Comparison of ENCODE assay signal across 14 mouse cellular contexts in the genomic region with DNA sequence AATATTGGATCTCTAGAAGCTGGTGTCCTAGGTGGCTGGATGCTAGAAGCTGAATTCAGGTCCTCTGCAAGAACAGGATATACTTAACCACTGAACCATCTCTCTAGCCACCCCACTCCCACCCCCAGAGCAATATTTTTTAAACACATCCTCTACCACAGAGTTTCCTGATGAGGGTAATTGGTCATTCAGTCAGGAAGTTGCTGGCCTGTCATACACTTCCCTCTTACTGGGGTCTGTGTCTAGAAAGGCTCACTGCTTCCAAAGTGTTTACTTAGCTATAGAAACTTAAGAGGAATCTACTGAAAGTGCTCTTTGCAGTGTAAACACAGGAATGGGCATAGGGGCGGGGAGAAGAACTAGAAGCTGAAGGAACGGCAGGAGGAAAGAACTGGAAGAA. TPM values are rescaled to one million over a fixed set of nuclear protein-coding genes. Genes with fewer than 3 reads are reported as not detected.
DNase-seq lines count a peak whose midpoint lies in the region; ATAC-seq and TF ChIP-seq lines count a peak whose summit lies in the region.
"Had no signal": no experiment of that assay in that cellular context is flagged by ENCODE, and none has a peak within 500 bp of the region (broad histone marks: within the 10 kb centered on the region; RNA-seq: fewer than 3 reads in every experiment).

No protein-coding gene starts in this region.

- H3K9me3 ChIP-seq in liver, postnatal 0 days (ENCODE audit: low read length) = no peaks in the 10 kb centered on the region
- H3K9me3 ChIP-seq in liver, embryonic 12.5 days (replicated peaks) = no peaks in the 10 kb centered on the region
- H3K9me3 ChIP-seq in lung, postnatal 0 days (ENCODE audit: low read length) = no peaks in the 10 kb centered on the region
- H3K9me3 ChIP-seq in stomach, embryonic 14.5 days (ENCODE audit: control insufficient read depth, low read depth, low read length) = no peaks in the 10 kb centered on the region
- no peaks in the 10 kb centered on the region for H3K9me3 ChIP-seq in hindbrain, embryonic 12.5 days (replicated peaks)
- H3K9me3 ChIP-seq in midbrain, embryonic 11.5 days (ENCODE audit: control insufficient read depth, low read length) = no peaks in the 10 kb centered on the region
- H3K9me3 ChIP-seq: forebrain, embryonic 12.5 days had no signal

- H3K9ac ChIP-seq in liver, postnatal 0 days (replicated peaks) = no peak overlapping the region
- H3K9ac ChIP-seq in liver, embryonic 12.5 days = no peak overlapping the region
- H3K9ac ChIP-seq in lung, postnatal 0 days (replicated peaks; ENCODE audit: low read depth) = no peak overlapping the region
- no peak overlapping the region for H3K9ac ChIP-seq in stomach, embryonic 14.5 days (replicated peaks; ENCODE audit: low read depth, low read length)
- H3K9ac ChIP-seq in hindbrain, embryonic 12.5 days = no peak overlapping the region
- no peak overlapping the region for H3K9ac ChIP-seq in midbrain, embryonic 11.5 days (ENCODE audit: low read length)
- H3K9ac ChIP-seq: forebrain, embryonic 12.5 days had no signal

- 0 out of 2 replicates have a peak overlapping the region, but pooled peaks have one; percentile 16 for H3K27ac ChIP-seq in liver, postnatal 0 days (ENCODE audit: low read depth)
- H3K27ac ChIP-seq in liver, embryonic 12.5 days = no peak overlapping the region
- peak overlapping the region; percentile 43 for H3K27ac ChIP-seq in bone marrow macrophage, adult 2 months (ENCODE audit: insufficient read depth, low read depth, low read length)
- H3K27ac ChIP-seq in lung, postnatal 0 days (ENCODE audit: low read length) = peak overlapping the region; percentile 79
- peak overlapping the region; percentile 68; the same call in 1 of the 2 replicates for H3K27ac ChIP-seq in stomach, embryonic 14.5 days (ENCODE audit: low read length)
- H3K27ac ChIP-seq in hindbrain, embryonic 12.5 days = no peak overlapping the region
- no peak overlapping the region for H3K27ac ChIP-seq in midbrain, embryonic 11.5 days (ENCODE audit: low read depth, low read length)
- H3K27ac ChIP-seq: forebrain, embryonic 12.5 days; layer of hippocampus, adult 2 months had no signal

- H3K4me2 ChIP-seq in liver, postnatal 0 days (ENCODE audit: low read depth, low read length) = no peak overlapping the region
- H3K4me2 ChIP-seq in liver, embryonic 12.5 days = no peak overlapping the region
- peak overlapping the region; percentile 22; the same call in 1 of the 2 replicates for H3K4me2 ChIP-seq in lung, postnatal 0 days (replicated peaks; ENCODE audit: low read depth, low read length)
- H3K4me2 ChIP-seq in stomach, embryonic 14.5 days (replicated peaks; ENCODE audit: low read depth, low read length) = no peak overlapping the region
- no peak overlapping the region for H3K4me2 ChIP-seq in hindbrain, embryonic 12.5 days (replicated peaks)
- H3K4me2 ChIP-seq in midbrain, embryonic 11.5 days = no peak overlapping the region
- H3K4me2 ChIP-seq: forebrain, embryonic 12.5 days had no signal

- WGBS in liver, postnatal 0 days (ENCODE audit: insufficient replicate concordance) = 18% methylated on average over 2 of the region's 2 CpGs
- WGBS in liver, embryonic 12.5 days (ENCODE audit: insufficient replicate concordance) = 16% methylated on average over 2 of the region's 2 CpGs
- WGBS in lung, postnatal 0 days = 2% methylated on average over 2 of the region's 2 CpGs
- WGBS in stomach, embryonic 14.5 days = 7% methylated on average over 2 of the region's 2 CpGs
- 56% methylated on average over 2 of the region's 2 CpGs for WGBS in hindbrain, embryonic 12.5 days
- WGBS in midbrain, embryonic 11.5 days = 58% methylated on average over 2 of the region's 2 CpGs

- no peaks in the 10 kb centered on the region for H3K27me3 ChIP-seq in liver, postnatal 0 days (ENCODE audit: insufficient read depth, low read length)
- H3K27me3 ChIP-seq in liver, embryonic 12.5 days (replicated peaks) = no peaks in the 10 kb centered on the region
- no peaks in the 10 kb centered on the region for H3K27me3 ChIP-seq in lung, postnatal 0 days (replicated peaks; ENCODE audit: insufficient read depth, low read length)
- H3K27me3 ChIP-seq in stomach, embryonic 14.5 days (ENCODE audit: control insufficient read depth, insufficient read depth, low read length) = no peaks in the 10 kb centered on the region
- H3K27me3 ChIP-seq in hindbrain, embryonic 12.5 days = no peaks in the 10 kb centered on the region
- no peaks in the 10 kb centered on the region for H3K27me3 ChIP-seq in midbrain, embryonic 11.5 days (ENCODE audit: control insufficient read depth, insufficient read depth, low read length)
- H3K27me3 ChIP-seq: forebrain, embryonic 12.5 days had no signal

- peaks cover 35% of the 10 kb centered on the region for H3K4me1 ChIP-seq in liver, postnatal 0 days (ENCODE audit: insufficient read depth)
- peaks cover 3% of the 10 kb centered on the region; the same call in 1 of the 2 replicates for H3K4me1 ChIP-seq in liver, embryonic 12.5 days
- peaks cover 56% of the 10 kb centered on the region for H3K4me1 ChIP-seq in bone marrow macrophage, adult 2 months (ENCODE audit: control insufficient read depth, insufficient read depth, low read length)
- peaks cover 47% of the 10 kb centered on the region for H3K4me1 ChIP-seq in lung, postnatal 0 days (ENCODE audit: insufficient read depth, low read depth, low read length)
- peaks cover 36% of the 10 kb centered on the region for H3K4me1 ChIP-seq in stomach, embryonic 14.5 days (ENCODE audit: control insufficient read depth, insufficient read depth, low read length)
- no peaks in the 10 kb centered on the region for H3K4me1 ChIP-seq in hindbrain, embryonic 12.5 days
- H3K4me1 ChIP-seq in midbrain, embryonic 11.5 days (ENCODE audit: control insufficient read depth, insufficient read depth, low read length) = no peaks in the 10 kb centered on the region
- H3K4me1 ChIP-seq: forebrain, embryonic 12.5 days had no signal

- no peak for TF ChIP-seq EP300 in liver, postnatal 0 days (IDR thresholded peaks at IDR 0.05; ENCODE audit: low read depth)
- TF ChIP-seq EP300 in lung, postnatal 0 days (IDR thresholded peaks at IDR 0.05) = peak; percentile 94

- no peak for DNase-seq in liver, postnatal 0 days
- peak; percentile 86 for DNase-seq in lung, postnatal 0 days (ENCODE audit: low spot score)
- DNase-seq in ovary, postnatal 14 days (ENCODE audit: low spot score) = no peak
- no peak for DNase-seq in midbrain, embryonic 11.5 days (ENCODE audit: low spot score, missing footprints)
- DNase-seq: cerebellum, adult 18-20 months; gastrocnemius, postnatal 36 days; kidney, adult 11 months had no signal

- H3K36me3 ChIP-seq in liver, postnatal 0 days (replicated peaks; ENCODE audit: insufficient read depth, low read length) = no peaks in the 10 kb centered on the region
- no peaks in the 10 kb centered on the region for H3K36me3 ChIP-seq in liver, embryonic 12.5 days
- no peaks in the 10 kb centered on the region for H3K36me3 ChIP-seq in lung, postnatal 0 days (ENCODE audit: insufficient read depth, low read length)
- no peaks in the 10 kb centered on the region for H3K36me3 ChIP-seq in stomach, embryonic 14.5 days (ENCODE audit: control insufficient read depth, insufficient read depth, low read length)
- no peaks in the 10 kb centered on the region for H3K36me3 ChIP-seq in hindbrain, embryonic 12.5 days
- no peaks in the 10 kb centered on the region for H3K36me3 ChIP-seq in midbrain, embryonic 11.5 days (ENCODE audit: control insufficient read depth, insufficient read depth, low read length)
- H3K36me3 ChIP-seq: forebrain, embryonic 12.5 days had no signal

- ATAC-seq in liver, postnatal 0 days = no peak
- ATAC-seq in liver, embryonic 12.5 days = no peak
- ATAC-seq in lung, postnatal 0 days = peak; percentile 70
- ATAC-seq in stomach, embryonic 14.5 days (ENCODE audit: insufficient number of reproducible peaks, insufficient read depth, low FRiP score, low read depth) = peak; percentile 20; the same call in 1 of the 2 replicates
- no peak for ATAC-seq in hindbrain, embryonic 12.5 days (ENCODE audit: low FRiP score)
- no peak for ATAC-seq in midbrain, embryonic 11.5 days (ENCODE audit: low FRiP score)

- H3K4me3 ChIP-seq in liver, postnatal 0 days (ENCODE audit: low read depth, low read length) = no peak overlapping the region
- no peak overlapping the region for H3K4me3 ChIP-seq in liver, embryonic 12.5 days
- no peak overlapping the region for H3K4me3 ChIP-seq in bone marrow macrophage, adult 2 months (ENCODE audit: insufficient read depth, low read length)
- H3K4me3 ChIP-seq in lung, postnatal 0 days (ENCODE audit: low read depth, low read length) = no peak overlapping the region
- H3K4me3 ChIP-seq in stomach, embryonic 14.5 days (ENCODE audit: low read depth, low read length) = no peak overlapping the region
- H3K4me3 ChIP-seq in hindbrain, embryonic 12.5 days = no peak overlapping the region
- H3K4me3 ChIP-seq in midbrain, embryonic 11.5 days (ENCODE audit: low read depth, low read length) = no peak overlapping the region
- H3K4me3 ChIP-seq: forebrain, embryonic 12.5 days; layer of hippocampus, adult 2 months; myocyte had no signal

- TF ChIP-seq CTCF in liver, postnatal 0 days (IDR thresholded peaks at IDR 0.05; ENCODE audit: low read depth) = no peak
- TF ChIP-seq CTCF in bone marrow macrophage, adult 2 months (IDR thresholded peaks at IDR 0.05; ENCODE audit: low read depth, low read length) = no peak
- TF ChIP-seq CTCF in lung, postnatal 0 days (IDR thresholded peaks at IDR 0.05) = no peak

- TF ChIP-seq POLR2A in bone marrow macrophage, adult 2 months (IDR thresholded peaks at IDR 0.05; ENCODE audit: borderline replicate concordance, low read depth, low read length) = no peak

RNA-seq across cellular contexts. Expression of gene Myo1e, which starts 30.4 kb away (rescaled TPM):
- polyA plus RNA-seq in liver, postnatal 0 days (2015; fragmentation: Nextera tagmentation; extraction: Ambion mirVana) = 5.4 and 7.4 TPM in 2 replicates
- 4.0 and 4.2 TPM in 2 replicates for polyA plus RNA-seq in liver, embryonic 12.5 days (2016; fragmentation: Nextera tagmentation; extraction: Ambion mirVana)
- 78.8 and 86.6 TPM in 2 replicates for polyA plus RNA-seq in bone marrow macrophage, adult 2 months (2012; ENCODE audit: insufficient read depth, insufficient read length, missing spikeins)
- 36.0 and 43.0 TPM in 2 replicates for polyA plus RNA-seq in lung, postnatal 0 days (2015; fragmentation: Nextera tagmentation; extraction: Ambion mirVana)
- 23.2 and 30.1 TPM in 2 replicates for polyA plus RNA-seq in stomach, embryonic 14.5 days (2014; fragmentation: Nextera tagmentation; extraction: Ambion mirVana)
- polyA plus RNA-seq in hindbrain, embryonic 12.5 days (2016; fragmentation: Nextera tagmentation; extraction: Ambion mirVana) = 16.2 and 17.9 TPM in 2 replicates
- 9.5 and 9.7 TPM in 2 replicates for polyA plus RNA-seq in midbrain, embryonic 11.5 days (2014; fragmentation: Nextera tagmentation; extraction: Ambion mirVana)

Comparison
In these comparisons a context has a peak if more than half of its experiments do, and no peak if none do; other contexts are left out.
1. H3K27ac ChIP-seq: peak in liver, postnatal 0 days (single experiment), bone marrow macrophage, adult 2 months (single experiment), lung, postnatal 0 days (single experiment) and stomach, embryonic 14.5 days (single experiment); none in liver, embryonic 12.5 days (single experiment), hindbrain, embryonic 12.5 days (single experiment) and midbrain, embryonic 11.5 days (single experiment).
2. ATAC-seq: peak in lung, postnatal 0 days (single experiment) and stomach, embryonic 14.5 days (single experiment); none in liver, postnatal 0 days (single experiment), liver, embryonic 12.5 days (single experiment), hindbrain, embryonic 12.5 days (single experiment) and midbrain, embryonic 11.5 days (single experiment).